8 mouse cellular contexts compared by ENCODE assay signal in genomic region chr9:118925286-118926110, GRCm38 (mm10). TPM values are rescaled to one million over a fixed set of nuclear protein-coding genes. Genes with fewer than 3 reads are reported as not detected.
DNase-seq lines count a peak whose midpoint lies in the region; ATAC-seq and TF ChIP-seq lines count a peak whose summit lies in the region.

No protein-coding gene starts in this region.

- under 1% methylated on average over 53 of the region's 53 CpGs for WGBS in hindbrain, embryonic 10.5 days
- under 1% methylated on average over 53 of the region's 53 CpGs for WGBS in lung, embryonic 16.5 days
- under 1% methylated on average over 53 of the region's 53 CpGs for WGBS in thymus, adult 2 months

- H3K9ac ChIP-seq in lung, embryonic 16.5 days (ENCODE audit: low read length), result peak overlapping the region; percentile 92

- H3K36me3 ChIP-seq in hindbrain, embryonic 10.5 days, result 0 out of 2 replicates have a peak, but pooled peaks cover 1% of the 10 kb centered on the region
- no peaks in the 10 kb centered on the region for H3K36me3 ChIP-seq in lung, embryonic 16.5 days (ENCODE audit: control insufficient read depth, insufficient read depth, low read length)
- H3K36me3 ChIP-seq in thymus, adult 2 months (ENCODE audit: control insufficient read depth, insufficient read depth, low read length), result no peaks in the 10 kb centered on the region

- H3K27me3 ChIP-seq in hindbrain, embryonic 10.5 days (ENCODE audit: insufficient read depth, poor library complexity, severe bottlenecking), result peaks cover 24% of the 10 kb centered on the region
- H3K27me3 ChIP-seq in lung, embryonic 16.5 days (ENCODE audit: control insufficient read depth, insufficient read depth, low read depth, low read length), result no peaks in the 10 kb centered on the region
- no peaks in the 10 kb centered on the region for H3K27me3 ChIP-seq in thymus, adult 2 months (ENCODE audit: control insufficient read depth, insufficient read depth, low read length)

- H3K27ac ChIP-seq in hindbrain, embryonic 10.5 days, result peak overlapping the region; percentile 90
- H3K27ac ChIP-seq in lung, embryonic 16.5 days (ENCODE audit: low read length), result peak overlapping the region; percentile 97
- peak overlapping the region; percentile 48 for H3K27ac ChIP-seq in thymus, adult 2 months (ENCODE audit: control insufficient read depth, insufficient read depth, low read length)

- TF ChIP-seq CTCF in thymus, adult 2 months (IDR thresholded peaks at IDR 0.05; ENCODE audit: borderline replicate concordance, control insufficient read depth, extremely low read depth, insufficient read depth, low read length, poor library complexity), result no peak

- no peaks in the 10 kb centered on the region for H3K9me3 ChIP-seq in hindbrain, embryonic 10.5 days
- H3K9me3 ChIP-seq in lung, embryonic 16.5 days (ENCODE audit: control insufficient read depth, low read length), result no peaks in the 10 kb centered on the region

- DNase-seq in Muller cell, postnatal 12 days (ENCODE audit: inconsistent ontology term), result peak; percentile 95
- DNase-seq in cerebellum, adult 9-10 months, result peak; percentile 90
- peak; percentile 97 for DNase-seq in hindbrain, embryonic 10.5 days (ENCODE audit: low spot score)
- peak; percentile 97 for DNase-seq in layer of hippocampus, adult 9-11 months
- peak; percentile 94 for DNase-seq in ovary, adult 18-20 months (ENCODE audit: low spot score)
- peak; percentile 99 for DNase-seq in thymus, adult 2 months

- H3K4me3 ChIP-seq in hindbrain, embryonic 10.5 days, result peak overlapping the region; percentile 75
- peak overlapping the region; percentile 82 for H3K4me3 ChIP-seq in lung, embryonic 16.5 days (ENCODE audit: low read length)
- H3K4me3 ChIP-seq in thymus, adult 2 months (ENCODE audit: control insufficient read depth, insufficient read depth, low read length), result peak overlapping the region; percentile 63

- peak; percentile 31 for ATAC-seq in frontal cortex, adult (ENCODE audit: low TSS enrichment)
- ATAC-seq in lung, embryonic 16.5 days (ENCODE audit: low read depth), result peak; percentile 90

- peak; percentile 36; the same call in 1 of the 2 replicates for TF ChIP-seq POLR2A in thymus, adult 2 months (IDR thresholded peaks at IDR 0.05; ENCODE audit: control insufficient read depth, extremely low read depth, insufficient read depth, low read length, poor library complexity)

- H3K4me1 ChIP-seq in hindbrain, embryonic 10.5 days (replicated peaks), result peaks cover 45% of the 10 kb centered on the region
- H3K4me1 ChIP-seq in lung, embryonic 16.5 days (replicated peaks; ENCODE audit: control insufficient read depth, insufficient read depth, low read length), result peaks cover 40% of the 10 kb centered on the region
- H3K4me1 ChIP-seq in thymus, adult 2 months (replicated peaks; ENCODE audit: control insufficient read depth, insufficient read depth, low read length), result peaks cover 23% of the 10 kb centered on the region

- peak overlapping the region; percentile 96 for H3K4me2 ChIP-seq in lung, embryonic 16.5 days (ENCODE audit: low read depth, low read length)

RNA-seq across cellular contexts. Expression of gene Ctdspl, which starts 0.8 kb away (rescaled TPM):
- polyA plus RNA-seq in hindbrain, embryonic 10.5 days (2016; fragmentation: Nextera tagmentation; extraction: Ambion mirVana), result 6.8 and 8.3 TPM in 2 replicates
- 23.3 and 26.7 TPM in 2 replicates for polyA plus RNA-seq in lung, embryonic 16.5 days (2015; fragmentation: Nextera tagmentation; extraction: Ambion mirVana)
- polyA plus RNA-seq in thymus, adult 2 months (2012; rRNA removed), result 9.3 and 10.6 TPM in 2 replicates

Comparison
In these comparisons a context has a peak if more than half of its experiments do, and no peak if none do; other contexts are left out.
1. Peak in every context shown above with its lines: DNase-seq, ATAC-seq, H3K4me3 ChIP-seq and H3K27ac ChIP-seq.